Mouse (Mus musculus) spleen, adult 2 months (tissue): ENCODE measurements around the gene Ngef. TPM values are rescaled to one million over a fixed set of nuclear protein-coding genes. Genes with fewer than 3 reads are reported as not detected.

Experiments
- DNase-seq, 2 experiments: peaks; one replicate each; pipeline versions ENCODE4 v3.0.0 to v3.0.0-alpha.2; 2012 to 2021; ENCODE audit warnings: low spot score in 2 of 2, low read depth in 1 of 2
- H3K27ac ChIP-seq: fragments of 200-500 bp; 2 replicates; pipeline ENCODE4 v1.5.1; 2012; ENCODE audit warnings: low read length, inconsistent platforms; ENCODE audit not compliant: insufficient read depth
- H3K27me3 ChIP-seq: fragments of 200-500 bp; 2 replicates; pipeline ENCODE4 v1.6.1; 2012; ENCODE audit warnings: mild to moderate bottlenecking, moderate library complexity, low read length, inconsistent platforms; ENCODE audit not compliant: control insufficient read depth, insufficient read depth
- H3K36me3 ChIP-seq: fragments of 200-500 bp; 2 replicates; pipeline ENCODE4 v1.6.1; 2012; ENCODE audit warnings: mild to moderate bottlenecking, low read length, inconsistent platforms; ENCODE audit not compliant: control insufficient read depth, insufficient read depth
- H3K4me1 ChIP-seq: fragments of 200-500 bp; 2 replicates; pipeline ENCODE4 v1.6.1; 2011; ENCODE audit warnings: inconsistent platforms; ENCODE audit not compliant: control insufficient read depth, insufficient read depth, insufficient read length
- H3K4me3 ChIP-seq: fragments of 200-500 bp; 2 replicates; pipeline ENCODE4 v1.5.1; 2011; ENCODE audit warnings: mild to moderate bottlenecking, inconsistent platforms; ENCODE audit not compliant: insufficient read depth, insufficient read length; ENCODE audit errors: extremely low read depth
- CTCF ChIP-seq: fragments of 200-500 bp; IDR thresholded peaks from 2 replicates; pipeline ENCODE4 v1.5.1; 2011; ENCODE audit warnings: mild to moderate bottlenecking, inconsistent platforms; ENCODE audit not compliant: insufficient read depth, insufficient read length, insufficient replicate concordance; ENCODE audit errors: extremely low read depth
- POLR2A ChIP-seq: fragments of 200-500 bp; IDR thresholded peaks from 2 replicates; pipeline ENCODE4 v1.6.1; 2011; ENCODE audit warnings: low read depth, low read length, inconsistent platforms
- WGBS: fragments of 180-500 bp; shearing (Covaris S2); methylation state at CpG from one replicate; pipeline ENCODE4 v1.1.7; 2018; 5-methylcytosine and 5-hydroxymethylcytosine counted together
- polyA plus RNA-seq: library from polyadenylated mRNA; depleted of rRNA; stranded (reverse); fragments of >200 nt; gene quantifications from 2 replicates; pipeline ENCODE4 v1.2.3, GENCODE M21; 2012

Ngef gene
- polyA plus RNA-seq, 1 experiment: 0.09 TPM

- 93% methylated on average over 1 of the region's 1 CpGs for WGBS
Measured at GRCm38 (mm10) chr1:87537008-87537407, 36.7 kb downstream of the Ngef start.

DNA sequence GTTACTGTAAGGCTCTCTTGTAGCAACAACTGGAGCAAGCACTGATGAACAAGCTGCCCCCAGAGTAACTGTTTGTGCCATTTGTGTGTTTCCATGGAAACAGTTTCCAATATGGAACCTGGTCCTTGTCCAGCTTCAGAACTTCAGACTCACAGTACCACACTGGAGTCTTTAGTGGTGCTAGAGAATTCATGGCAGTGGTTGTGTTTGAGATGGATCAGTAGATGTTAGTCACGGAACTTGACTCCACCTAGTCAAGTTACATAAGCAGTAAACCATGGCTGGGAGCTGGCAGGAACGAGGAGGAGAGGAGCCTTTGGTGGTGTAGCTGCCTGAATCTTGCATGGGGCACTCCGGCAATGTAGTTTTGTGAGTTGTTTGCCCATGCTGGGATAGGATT lies 39.6 kb downstream of the Ngef start:
- no peak overlapping the region for H3K27ac ChIP-seq
- 81% methylated on average over 3 of the region's 3 CpGs for WGBS
- H3K36me3 ChIP-seq: no peaks in the 10 kb centered on the region
- no peak for TF ChIP-seq POLR2A
- TF ChIP-seq CTCF: no peak
- H3K4me3 ChIP-seq: no peak overlapping the region
- H3K27me3 ChIP-seq: no peaks in the 10 kb centered on the region
- DNase-seq: no peak
- no peaks in the 10 kb centered on the region for H3K4me1 ChIP-seq

More at GRCm38 (mm10) chr1:87537008-87537407, 36.7 kb downstream of the Ngef start:
- TF ChIP-seq CTCF (no peak), POLR2A (no peak)
- H3K4me3 ChIP-seq: no peak overlapping the region
- H3K27ac ChIP-seq: no peak overlapping the region
- no peak for DNase-seq
- no peaks in the 10 kb centered on the region for H3K27me3 ChIP-seq
- H3K4me1 ChIP-seq: no peaks in the 10 kb centered on the region
- H3K36me3 ChIP-seq: no peaks in the 10 kb centered on the region

GRCm38 (mm10) chr1:87532346-87532745 lies 41.3 kb downstream of the Ngef start:
- no peak overlapping the region for H3K27ac ChIP-seq
- no peak for DNase-seq
- 89% methylated on average over 4 of the region's 4 CpGs for WGBS

DNA sequence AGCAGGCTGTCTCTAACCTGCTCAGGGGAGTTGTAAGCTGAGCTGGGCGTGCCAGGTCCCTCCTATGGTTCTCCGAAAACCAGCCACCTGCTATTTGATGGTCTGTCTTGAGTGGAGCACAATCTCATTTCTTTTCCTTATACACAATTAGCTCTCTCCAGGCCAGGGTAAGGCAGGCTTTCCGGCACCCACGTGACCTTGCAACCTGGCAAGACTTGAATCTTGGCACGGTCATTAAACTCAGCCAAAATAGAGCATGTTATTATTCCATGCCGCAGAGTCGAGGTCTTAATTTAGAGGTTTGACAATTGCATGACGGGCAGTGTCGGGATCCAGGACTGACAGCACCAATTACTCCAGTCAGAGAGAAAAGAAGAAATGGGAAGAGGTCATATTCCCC lies 46.5 kb downstream of the Ngef start:
- WGBS: 93% methylated on average over 9 of the region's 9 CpGs
- Histone ChIP-seq H3K27ac (no peak overlapping the region), H3K36me3 (no peaks in the 10 kb centered on the region), H3K4me1 (no peaks in the 10 kb centered on the region), H3K27me3 (no peaks in the 10 kb centered on the region), H3K4me3 (no peak overlapping the region)
- no peak for TF ChIP-seq POLR2A
- TF ChIP-seq CTCF: no peak
- DNase-seq: no peak

More at GRCm38 (mm10) chr1:87532346-87532745, 41.3 kb downstream of the Ngef start:
- no peaks in the 10 kb centered on the region for H3K36me3 ChIP-seq
- H3K4me1 ChIP-seq: no peaks in the 10 kb centered on the region
- H3K4me3 ChIP-seq: no peak overlapping the region
- TF ChIP-seq CTCF (no peak), POLR2A (no peak)
- no peaks in the 10 kb centered on the region for H3K27me3 ChIP-seq

DNA sequence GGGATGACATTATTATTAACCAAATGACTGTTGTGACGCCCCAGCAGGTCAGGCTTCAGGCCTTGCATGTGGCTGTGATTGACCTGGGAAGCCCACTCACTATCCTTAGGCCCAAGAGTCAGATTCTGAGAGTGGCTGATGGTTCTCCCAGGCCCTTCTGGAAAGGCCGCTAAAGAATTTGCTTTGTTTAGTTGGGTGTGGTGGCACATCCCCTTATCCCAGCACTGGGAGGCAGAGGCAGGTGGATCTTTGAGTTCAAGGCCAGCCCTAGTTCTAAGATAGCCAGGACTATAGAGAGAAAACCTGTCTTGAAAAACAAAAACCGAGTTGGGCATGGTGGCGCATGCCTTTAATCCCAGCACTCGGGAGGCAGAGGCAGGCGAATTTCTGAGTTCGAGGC lies 48.6 kb downstream of the Ngef start:
- Histone ChIP-seq H3K27ac (no peak overlapping the region), H3K4me3 (no peak overlapping the region), H3K36me3 (no peaks in the 10 kb centered on the region), H3K27me3 (no peaks in the 10 kb centered on the region), H3K4me1 (no peaks in the 10 kb centered on the region)
- 92% methylated on average over 7 of the region's 7 CpGs for WGBS
- no peak for DNase-seq
- TF ChIP-seq CTCF (no peak), POLR2A (no peak)

GRCm38 (mm10) chr1:87521523-87521922 lies 52.1 kb downstream of the Ngef start:
- no peak for DNase-seq
- Histone ChIP-seq H3K27ac (no peak overlapping the region), H3K36me3 (no peaks in the 10 kb centered on the region), H3K4me1 (no peaks in the 10 kb centered on the region), H3K4me3 (no peak overlapping the region), H3K27me3 (no peaks in the 10 kb centered on the region)
- WGBS: 82% methylated on average over 1 of the region's 1 CpGs
- no peak for TF ChIP-seq POLR2A
- TF ChIP-seq CTCF: no peak

DNA sequence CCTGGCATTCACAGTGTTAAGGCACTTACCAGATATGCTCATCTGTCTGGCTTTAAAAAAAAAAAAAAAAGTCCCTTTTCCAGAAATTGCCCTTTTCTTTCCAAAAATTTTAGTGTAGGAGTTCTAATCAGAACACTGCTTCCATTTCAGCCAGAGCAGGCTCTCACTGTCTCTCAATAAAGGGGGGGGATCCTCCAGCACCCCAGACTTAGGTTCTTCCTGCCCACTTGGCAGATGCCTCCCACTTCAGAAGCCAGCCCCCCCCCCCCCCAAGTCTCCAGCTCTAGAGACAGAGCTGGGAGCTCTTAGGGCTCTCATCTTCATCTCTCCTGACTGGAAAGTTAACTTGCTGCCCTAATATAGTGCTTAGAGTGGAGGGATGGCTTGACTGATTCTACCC lies 53.2 kb downstream of the Ngef start:
- Histone ChIP-seq H3K4me1 (no peaks in the 10 kb centered on the region), H3K27me3 (no peaks in the 10 kb centered on the region), H3K4me3 (no peak overlapping the region), H3K36me3 (no peaks in the 10 kb centered on the region), H3K27ac (no peak overlapping the region)
- DNase-seq: no peak
- TF ChIP-seq CTCF (no peak), POLR2A (no peak)
